Mouse (Mus musculus) bone marrow macrophage, adult 2 months (primary cell): ENCODE results near the gene Gng4.

Experiments used
- CTCF ChIP-seq: IDR thresholded peaks from 2 replicates; pipeline ENCODE4 v1.5.1; 2012; ENCODE audit warnings: low read depth, mild to moderate bottlenecking, low read length, moderate library complexity
- POLR2A ChIP-seq: IDR thresholded peaks from 2 replicates; pipeline ENCODE4 v1.6.1; 2012; ENCODE audit warnings: mild to moderate bottlenecking, low read depth, low read length, borderline replicate concordance

DNA sequence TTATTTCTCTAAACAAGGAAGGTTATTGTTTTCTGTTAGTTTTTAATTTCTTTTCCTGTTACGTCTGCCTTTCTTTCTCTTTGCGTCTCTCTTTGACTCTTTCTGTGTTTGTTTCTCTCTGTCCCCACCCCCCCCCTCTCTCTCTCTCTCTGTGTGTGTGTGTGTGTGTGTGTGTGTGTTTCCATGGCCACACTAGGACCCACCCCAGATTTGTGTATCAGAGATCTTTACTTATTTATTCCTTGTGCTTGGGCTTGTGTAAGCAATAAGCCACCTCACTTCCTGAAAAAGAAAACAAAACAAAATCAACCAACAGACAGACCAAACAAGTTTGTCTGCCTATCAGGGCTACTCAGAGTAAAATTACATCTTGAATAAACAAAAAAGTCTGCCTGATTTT, 82.5 kb downstream of the Gng4 start:
- TF ChIP-seq CTCF, result no peak
- no peak for TF ChIP-seq POLR2A
